Mouse (Mus musculus): ENCODE data around the gene Ilkap. TPM values are rescaled to one million over a fixed set of nuclear protein-coding genes. Genes with fewer than 3 reads are reported as not detected.

The Ilkap gene
- polyA plus RNA-seq, 1 experiment = 80.3 TPM

- no peak overlapping the region for H3K4me2 ChIP-seq (ENCODE audit: low read depth)
- TF ChIP-seq MAX (IDR thresholded peaks at IDR 0.05; ENCODE audit: low read depth) = no peak
- TF ChIP-seq TCF12 (IDR thresholded peaks at IDR 0.05; ENCODE audit: insufficient read depth, poor library complexity, severe bottlenecking) = no peak
- TF ChIP-seq CEBPB (IDR thresholded peaks at IDR 0.05; ENCODE audit: insufficient read depth, poor library complexity, severe bottlenecking) = no peak
- TF ChIP-seq POLR2AphosphoS2 (IDR thresholded peaks at IDR 0.05; ENCODE audit: insufficient read length, low read depth) = no peak
- TF ChIP-seq USF1 (IDR thresholded peaks at IDR 0.05; ENCODE audit: low read depth) = no peak
- no peak for TF ChIP-seq TCF3 (IDR thresholded peaks at IDR 0.05; ENCODE audit: insufficient read length, low read depth)
- no peak for TF ChIP-seq MYOD1 (IDR thresholded peaks at IDR 0.05; ENCODE audit: control insufficient read depth in 1 of 3, insufficient read length in 2 of 3, low read depth in 2 of 3)
- no peak for TF ChIP-seq SRF (IDR thresholded peaks at IDR 0.05; ENCODE audit: control insufficient read depth, insufficient read length, low read depth)
- no peak for TF ChIP-seq POLR2A (IDR thresholded peaks at IDR 0.05; ENCODE audit: insufficient read length, low read depth)
- H3K4me3 ChIP-seq = no peak overlapping the region
- no peak overlapping the region for H3ac ChIP-seq (ENCODE audit: control insufficient read depth, insufficient read length)
- no peaks in the 10 kb centered on the region for H3K79me2 ChIP-seq (ENCODE audit: control insufficient read depth, insufficient read depth)
- H3K27me3 ChIP-seq (ENCODE audit: control insufficient read depth, insufficient read depth, insufficient read length) = no peaks in the 10 kb centered on the region
- H3K36me3 ChIP-seq (ENCODE audit: control insufficient read depth, insufficient read depth) = no peaks in the 10 kb centered on the region
Measured at GRCm38 (mm10) chr1:91325488-91326042, 73.0 kb downstream of the Ilkap start.

GRCm38 (mm10) chr1:91324646-91325045, 74.0 kb downstream of the Ilkap start:
- Histone ChIP-seq H3K79me2 (ENCODE audit: control insufficient read depth, insufficient read depth) (no peaks in the 10 kb centered on the region), H3K36me3 (ENCODE audit: control insufficient read depth, insufficient read depth) (no peaks in the 10 kb centered on the region), H3ac (ENCODE audit: control insufficient read depth, insufficient read length) (no peak overlapping the region), H3K4me2 (ENCODE audit: low read depth) (no peak overlapping the region), H3K4me3 (no peak overlapping the region), H3K27me3 (ENCODE audit: control insufficient read depth, insufficient read depth, insufficient read length) (no peaks in the 10 kb centered on the region)
- TF ChIP-seq CEBPB (IDR thresholded peaks at IDR 0.05; ENCODE audit: insufficient read depth, poor library complexity, severe bottlenecking) = no peak
- TF ChIP-seq USF1 (IDR thresholded peaks at IDR 0.05; ENCODE audit: low read depth) = no peak
- TF ChIP-seq REST (IDR thresholded peaks at IDR 0.05; ENCODE audit: insufficient read depth, insufficient read length) = no peak
- no peak for TF ChIP-seq POLR2A (IDR thresholded peaks at IDR 0.05; ENCODE audit: insufficient read length, low read depth)
- no peak for TF ChIP-seq TCF3 (IDR thresholded peaks at IDR 0.05; ENCODE audit: insufficient read length, low read depth)
- no peak for TF ChIP-seq MAX (IDR thresholded peaks at IDR 0.05; ENCODE audit: low read depth)
- no peak for TF ChIP-seq SRF (IDR thresholded peaks at IDR 0.05; ENCODE audit: control insufficient read depth, insufficient read length, low read depth)

Other genes starting within 250 kb of the Ilkap start
- gene Ramp1, start 219.0 kb downstream of the Ilkap start, polyA plus RNA-seq (2012; fragmentation: generic; extraction: Trizol) = 3.1 TPM
- gene Ube2f, start 148.5 kb downstream of the Ilkap start, polyA plus RNA-seq (2012; fragmentation: generic; extraction: Trizol) = 70.3 TPM
- 21.9 TPM for gene Scly, start 100.5 kb downstream of the Ilkap start, polyA plus RNA-seq (2012; fragmentation: generic; extraction: Trizol)
- gene Espnl, start 76.7 kb downstream of the Ilkap start, polyA plus RNA-seq (2012; fragmentation: generic; extraction: Trizol) = 0.12 TPM
- 106 TPM for gene Klhl30, start 47.8 kb downstream of the Ilkap start, polyA plus RNA-seq (2012; fragmentation: generic; extraction: Trizol)
- 13.1 TPM for gene Erfe, start 32.4 kb downstream of the Ilkap start, polyA plus RNA-seq (2012; fragmentation: generic; extraction: Trizol)
- 250 TPM for gene Hes6, start 15.2 kb upstream of the Ilkap start, polyA plus RNA-seq (2012; fragmentation: generic; extraction: Trizol)
- 1.8 TPM for gene Per2, start 60.5 kb upstream of the Ilkap start, polyA plus RNA-seq (2012; fragmentation: generic; extraction: Trizol)
- 4.5 TPM for gene Traf3ip1, start 95.8 kb upstream of the Ilkap start, polyA plus RNA-seq (2012; fragmentation: generic; extraction: Trizol)
- 14.9 TPM for gene Asb1, start 141.7 kb upstream of the Ilkap start, polyA plus RNA-seq (2012; fragmentation: generic; extraction: Trizol)

Data from myocyte (in vitro differentiated cells).